Mouse (Mus musculus): Measurements from ENCODE around the gene Ppp1r3f. TPM values are rescaled to one million over a fixed set of nuclear protein-coding genes. Genes with fewer than 3 reads are reported as not detected.

The Ppp1r3f gene
- 4.7 TPM for polyA plus RNA-seq (2017; shearing (Covaris generic))

GRCm38 (mm10) chrX:7574087-7574884 is at the start of gene Ppp1r3f:
Gene Ppp1r3f (minus strand): TSS chrX:7574283.

GRCm38 (mm10) chrX:7606783-7607182 is 32.7 kb upstream of the Ppp1r3f start, which contains the start of gene Cacna1f:
Gene Cacna1f (plus strand): TSS chrX:7607083.

GRCm38 (mm10) chrX:7604879-7605574 is 30.9 kb upstream of the Ppp1r3f start, which contains the start of gene Ccdc22:
Gene Ccdc22 (minus strand): TSS chrX:7605517.

GRCm38 (mm10) chrX:7573176-7574086 is 652 bp downstream of the Ppp1r3f start, which contains the start of gene Foxp3:
Gene Foxp3 (plus strand): TSS chrX:7573644.

Other genes with a start within 250 kb of the Ppp1r3f start
- gene Usp27x, start 198.5 kb downstream of the Ppp1r3f start, polyA plus RNA-seq (2017; shearing (Covaris generic)): 0.22 TPM
- 1.5 TPM for gene Foxp3, start 639 bp downstream of the Ppp1r3f start, polyA plus RNA-seq (2017; shearing (Covaris generic))
- gene Ccdc22, start 31.2 kb upstream of the Ppp1r3f start, polyA plus RNA-seq (2017; shearing (Covaris generic)): 11.1 TPM
- gene Cacna1f, start 32.8 kb upstream of the Ppp1r3f start, polyA plus RNA-seq (2017; shearing (Covaris generic)): not detected
- not detected for gene Syp, start 64.2 kb upstream of the Ppp1r3f start, polyA plus RNA-seq (2017; shearing (Covaris generic))
- 21.6 TPM for gene Prickle3, start 83.0 kb upstream of the Ppp1r3f start, polyA plus RNA-seq (2017; shearing (Covaris generic))
- gene Plp2, start 97.1 kb upstream of the Ppp1r3f start, polyA plus RNA-seq (2017; shearing (Covaris generic)): 30.3 TPM
- not detected for gene Magix, start 107.0 kb upstream of the Ppp1r3f start, polyA plus RNA-seq (2017; shearing (Covaris generic))
- 68.3 TPM for gene Gpkow, start 122.8 kb upstream of the Ppp1r3f start, polyA plus RNA-seq (2017; shearing (Covaris generic))
- gene Wdr45, start 140.1 kb upstream of the Ppp1r3f start, polyA plus RNA-seq (2017; shearing (Covaris generic)): 98.4 TPM
- not detected for gene Gm45208, start 148.0 kb upstream of the Ppp1r3f start, polyA plus RNA-seq (2017; shearing (Covaris generic))
- 19.8 TPM for gene Praf2, start 154.2 kb upstream of the Ppp1r3f start, polyA plus RNA-seq (2017; shearing (Covaris generic))
- gene Ccdc120, start 176.6 kb upstream of the Ppp1r3f start, polyA plus RNA-seq (2017; shearing (Covaris generic)): 0.12 TPM
- gene Tfe3, start 188.3 kb upstream of the Ppp1r3f start, polyA plus RNA-seq (2017; shearing (Covaris generic)): 64.9 TPM
- gene Gripap1, start 215.5 kb upstream of the Ppp1r3f start, polyA plus RNA-seq (2017; shearing (Covaris generic)): 104 TPM
- 0.19 TPM for gene Kcnd1, start 248.0 kb upstream of the Ppp1r3f start, polyA plus RNA-seq (2017; shearing (Covaris generic))